Mouse (Mus musculus) heart, postnatal 0 days (tissue): ENCODE results near the gene Ccdc30.

ENCODE experiments used
- CTCF ChIP-seq: IDR thresholded peaks from 2 replicates; pipeline ENCODE4 v1.5.1; 2016; ENCODE audit warnings: antibody characterized with exemption, control low read depth, low read depth
- EP300 ChIP-seq: IDR thresholded peaks from 2 replicates; pipeline ENCODE4 v1.6.1; 2016; ENCODE audit warnings: antibody characterized with exemption, low read depth

DNA sequence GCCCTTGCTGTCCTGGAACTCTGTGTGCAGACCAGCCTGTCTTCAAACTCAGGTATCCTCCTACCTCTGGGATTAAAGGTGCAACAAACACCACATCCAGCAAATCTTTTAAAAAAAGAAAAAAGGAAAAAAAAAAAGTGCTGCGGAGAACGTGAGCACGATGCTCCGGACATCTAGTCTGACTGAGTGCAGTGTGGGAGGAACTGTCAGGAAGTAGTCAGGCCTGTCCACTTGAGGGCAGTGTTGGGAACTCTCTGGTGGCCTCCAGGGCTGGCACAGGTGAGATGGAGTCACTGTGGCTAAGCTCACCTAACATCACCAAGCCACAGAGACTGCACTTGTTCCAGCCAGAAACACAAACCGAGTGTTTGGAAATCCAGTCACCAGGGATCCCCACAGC is 15.4 kb upstream of the Ccdc30 start:
- TF ChIP-seq EP300: no peak
- peak; percentile 66 for TF ChIP-seq CTCF
